Mouse (Mus musculus): ENCODE results near the gene Zfand6.

Gene Zfand6

GRCm38 (mm10) chr7:84651303-84651986, 38.3 kb downstream of the Zfand6 start:
- no peak for DNase-seq (ENCODE audit: low read depth)

GRCm38 (mm10) chr7:84649016-84649415, 40.7 kb downstream of the Zfand6 start:
- no peak for DNase-seq (ENCODE audit: low read depth)

GRCm38 (mm10) chr7:84646256-84646655, 43.5 kb downstream of the Zfand6 start:
- DNase-seq (ENCODE audit: low read depth): no peak

GRCm38 (mm10) chr7:84643270-84643998, 46.3 kb downstream of the Zfand6 start:
- DNase-seq (ENCODE audit: low read depth): no peak

- no peak for DNase-seq (ENCODE audit: low read depth)
These were observed 47.4 kb downstream of the Zfand6 start for GRCm38 (mm10) chr7:84642159-84642928.

GRCm38 (mm10) chr7:84636939-84637338, 52.8 kb downstream of the Zfand6 start:
- no peak for DNase-seq (ENCODE audit: low read depth)

- no peak for DNase-seq (ENCODE audit: low read depth)
These were observed 57.9 kb downstream of the Zfand6 start for GRCm38 (mm10) chr7:84631878-84632277.

- no peak for DNase-seq (ENCODE audit: low read depth)
These were observed 66.0 kb downstream of the Zfand6 start for GRCm38 (mm10) chr7:84623718-84624117.

GRCm38 (mm10) chr7:84620956-84621355, 68.8 kb downstream of the Zfand6 start:
- DNase-seq (ENCODE audit: low read depth): peak; percentile 65

GRCm38 (mm10) chr7:84618951-84619350, 70.8 kb downstream of the Zfand6 start:
- DNase-seq (ENCODE audit: low read depth): no peak

- no peak for DNase-seq (ENCODE audit: low read depth)
These were observed 77.3 kb downstream of the Zfand6 start for GRCm38 (mm10) chr7:84612445-84612844.

- DNase-seq (ENCODE audit: low read depth): no peak
These were observed 78.2 kb downstream of the Zfand6 start for GRCm38 (mm10) chr7:84611609-84612008.

- DNase-seq (ENCODE audit: low read depth): peak; percentile 20
These were observed 83.4 kb downstream of the Zfand6 start, which contains the start of gene Fah for GRCm38 (mm10) chr7:84606293-84606749. Fah (minus strand) TSS chr7:84606722.

- DNase-seq (ENCODE audit: low read depth): peak; percentile 85
These were observed 84.0 kb downstream of the Zfand6 start for GRCm38 (mm10) chr7:84605704-84606292.

GRCm38 (mm10) chr7:84605033-84605687, 84.6 kb downstream of the Zfand6 start:
- peak; percentile 69 for DNase-seq (ENCODE audit: low read depth)

- peak; percentile 56 for DNase-seq (ENCODE audit: low read depth)
These were observed 85.3 kb downstream of the Zfand6 start for GRCm38 (mm10) chr7:84604501-84604900.

- DNase-seq (ENCODE audit: low read depth): no peak
These were observed 88.4 kb downstream of the Zfand6 start for GRCm38 (mm10) chr7:84601331-84601730.

GRCm38 (mm10) chr7:84600631-84601030, 89.1 kb downstream of the Zfand6 start:
- no peak for DNase-seq (ENCODE audit: low read depth)

- DNase-seq (ENCODE audit: low read depth): no peak
These were observed 93.1 kb downstream of the Zfand6 start for GRCm38 (mm10) chr7:84596633-84597032.

- DNase-seq (ENCODE audit: low read depth): no peak
These were observed 93.8 kb downstream of the Zfand6 start for GRCm38 (mm10) chr7:84596002-84596401.

- DNase-seq (ENCODE audit: low read depth): no peak
These were observed 94.8 kb downstream of the Zfand6 start for GRCm38 (mm10) chr7:84594917-84595303.

Measured in NIH3T3 (cell line).